Mouse (Mus musculus): Measurements from ENCODE around the gene Fbxw8. TPM values are rescaled to one million over a fixed set of nuclear protein-coding genes. Genes with fewer than 3 reads are reported as not detected.

Fbxw8 gene
- polyA plus RNA-seq, 1 experiment from 2014 or later, result 27.7 TPM

DNA sequence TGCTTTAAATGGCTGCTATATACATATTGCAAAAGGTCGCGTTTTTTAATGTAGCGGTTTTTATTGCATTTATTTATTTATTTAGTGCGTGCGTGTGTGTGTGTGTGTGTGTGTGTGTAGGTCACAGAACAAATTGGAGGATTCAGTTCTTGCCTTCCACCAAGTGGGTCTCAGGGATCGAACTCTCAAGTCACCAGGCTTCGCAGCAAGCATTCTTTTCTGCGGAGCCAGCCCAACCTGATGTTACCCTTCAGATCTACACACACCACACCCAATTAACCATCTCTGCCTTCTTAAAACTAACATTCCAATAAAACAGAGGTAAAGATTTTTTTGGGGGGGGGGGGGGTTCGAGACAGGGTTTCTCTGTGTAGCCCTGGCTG, 292 bp upstream of the Fbxw8 start:
- H3K4me2 ChIP-seq (replicated peaks), result peak overlapping the region; percentile 59
- H3K36me3 ChIP-seq, result peaks cover 9% of the 10 kb centered on the region; the same call in 1 of the 2 replicates
- H3K4me3 ChIP-seq (replicated peaks), result peak overlapping the region; percentile 98
- peaks cover 3% of the 10 kb centered on the region; the same call in 1 of the 2 replicates for H3K27me3 ChIP-seq
- H3K27ac ChIP-seq (replicated peaks), result no peak overlapping the region
- no peak for ATAC-seq (ENCODE audit: insufficient number of reproducible peaks, low FRiP score, low TSS enrichment, low read depth)
- WGBS, result 19% methylated on average over 9 of the region's 9 CpGs
- no peak overlapping the region for H3K9ac ChIP-seq
- H3K4me1 ChIP-seq, result peaks cover 16% of the 10 kb centered on the region
- no peaks in the 10 kb centered on the region for H3K9me3 ChIP-seq (replicated peaks)

DNA sequence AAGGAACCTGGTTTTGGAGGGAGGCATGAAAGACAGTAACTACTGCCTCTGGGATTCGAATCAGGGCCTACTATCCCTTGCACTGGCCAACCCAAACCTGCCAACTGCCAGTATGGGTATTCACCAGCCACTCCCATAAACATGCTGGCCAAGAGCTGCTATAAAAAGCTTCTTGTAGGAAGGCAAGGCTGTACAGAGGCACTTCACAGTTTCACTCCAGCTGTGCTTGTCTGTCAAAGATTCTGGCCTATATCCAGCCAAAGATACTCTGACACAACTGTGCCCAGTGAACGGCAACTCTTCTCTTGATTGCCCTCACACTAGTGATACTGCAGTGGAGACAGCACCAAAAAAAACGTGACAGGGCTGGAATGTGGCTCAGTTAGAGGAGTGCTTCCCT, 5.6 kb downstream of the Fbxw8 start:
- H3K27me3 ChIP-seq, result no peaks in the 10 kb centered on the region
- peaks cover 36% of the 10 kb centered on the region for H3K4me1 ChIP-seq
- no peaks in the 10 kb centered on the region for H3K9me3 ChIP-seq (replicated peaks)
- ATAC-seq (ENCODE audit: insufficient number of reproducible peaks, low FRiP score, low TSS enrichment, low read depth), result peak; percentile 31; the same call in 1 of the 2 replicates
- 68% methylated on average over 3 of the region's 3 CpGs for WGBS
- H3K4me2 ChIP-seq (replicated peaks), result no peak overlapping the region
- no peak overlapping the region for H3K9ac ChIP-seq
- H3K36me3 ChIP-seq, result peaks cover 13% of the 10 kb centered on the region; the same call in 1 of the 2 replicates
- H3K4me3 ChIP-seq (replicated peaks), result no peak overlapping the region
- H3K27ac ChIP-seq (replicated peaks), result no peak overlapping the region; the same call in 1 of the 2 replicates

DNA sequence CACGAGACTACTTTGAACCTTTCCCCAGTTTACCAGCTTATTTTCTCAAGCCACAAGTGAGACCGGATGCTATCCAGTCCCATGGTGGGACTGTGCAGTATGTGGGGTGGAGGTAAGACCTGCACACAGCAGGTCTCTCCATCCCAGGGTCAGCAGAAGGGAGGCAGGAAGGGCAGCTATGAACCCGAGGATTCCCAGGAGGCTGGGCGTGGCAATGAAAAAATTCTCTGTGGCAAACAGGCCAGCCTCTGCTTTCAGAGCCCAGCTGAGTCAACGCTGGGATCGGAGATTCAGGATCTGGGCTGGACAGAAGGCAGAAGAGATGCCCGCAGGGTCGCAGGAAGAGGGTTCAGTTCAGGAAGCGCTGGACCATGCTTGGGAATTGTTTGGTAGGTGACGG, 8.0 kb downstream of the Fbxw8 start:
- no peak for ATAC-seq (ENCODE audit: insufficient number of reproducible peaks, low FRiP score, low TSS enrichment, low read depth)
- Histone ChIP-seq H3K4me2 (replicated peaks) (no peak overlapping the region), H3K36me3 (peaks cover 17% of the 10 kb centered on the region), H3K9ac (no peak overlapping the region), H3K27me3 (no peaks in the 10 kb centered on the region), H3K9me3 (replicated peaks) (no peaks in the 10 kb centered on the region), H3K27ac (replicated peaks) (no peak overlapping the region), H3K4me1 (peaks cover 25% of the 10 kb centered on the region), H3K4me3 (replicated peaks) (no peak overlapping the region)
- 79% methylated on average over 10 of the region's 10 CpGs for WGBS

DNA sequence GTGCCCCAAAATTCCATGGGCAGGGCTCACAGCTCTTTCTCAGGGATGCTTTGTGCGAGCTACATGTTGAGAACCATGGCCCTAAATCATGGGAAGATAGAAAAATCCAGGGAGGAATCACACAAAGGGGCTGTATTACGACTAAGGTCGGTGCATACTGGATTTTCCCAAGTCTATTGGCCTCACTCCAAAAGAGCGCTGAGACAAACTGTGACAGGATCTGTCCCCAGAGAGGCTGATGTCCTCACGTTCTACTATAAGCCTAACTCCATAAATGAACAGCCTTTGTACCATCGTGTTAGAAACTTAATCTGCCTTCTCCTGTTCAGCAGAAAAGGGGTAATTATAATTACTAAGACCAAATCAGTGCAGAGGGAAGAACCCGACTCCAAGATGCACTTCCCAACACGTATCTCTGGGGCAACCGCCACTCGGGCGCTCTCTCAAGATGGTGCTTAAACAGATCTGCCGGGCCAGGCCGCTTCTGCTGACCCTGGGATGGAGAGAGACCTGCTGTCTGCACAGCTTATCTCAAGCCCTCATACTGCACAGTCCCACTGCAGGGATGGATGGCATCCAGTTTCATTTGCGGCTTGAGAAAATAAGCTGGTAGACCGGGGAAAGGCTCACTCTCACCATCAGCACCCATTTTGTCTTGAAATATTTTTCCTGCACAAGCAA, 9.1 kb downstream of the Fbxw8 start:
- no peaks in the 10 kb centered on the region for H3K9me3 ChIP-seq (replicated peaks)
- 67% methylated on average over 15 of the region's 15 CpGs for WGBS
- H3K4me2 ChIP-seq (replicated peaks), result no peak overlapping the region
- ATAC-seq (ENCODE audit: insufficient number of reproducible peaks, low FRiP score, low TSS enrichment, low read depth), result no peak
- H3K27me3 ChIP-seq, result no peaks in the 10 kb centered on the region
- peaks cover 21% of the 10 kb centered on the region for H3K4me1 ChIP-seq
- no peak overlapping the region for H3K9ac ChIP-seq
- H3K27ac ChIP-seq (replicated peaks), result no peak overlapping the region
- H3K4me3 ChIP-seq (replicated peaks), result no peak overlapping the region
- peaks cover 25% of the 10 kb centered on the region for H3K36me3 ChIP-seq

DNA sequence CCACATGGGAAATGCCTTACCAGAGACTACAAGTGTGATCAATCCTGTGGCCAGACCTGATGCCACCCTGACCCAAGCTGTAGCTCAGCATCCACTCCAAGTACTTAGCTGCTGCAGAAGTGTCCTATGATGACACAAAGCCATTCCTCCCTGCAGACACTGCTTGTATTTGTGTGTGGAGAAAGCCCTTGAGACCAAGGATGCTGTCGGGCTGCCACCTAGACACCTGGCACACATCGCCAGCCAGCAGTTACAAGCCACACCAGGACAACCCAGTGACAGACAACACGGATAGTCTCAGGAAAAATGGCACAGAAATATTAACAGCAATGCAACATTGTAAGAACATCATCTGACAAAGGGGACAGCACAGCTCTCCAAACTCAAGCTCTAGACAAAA, 9.8 kb downstream of the Fbxw8 start:
- no peak overlapping the region for H3K27ac ChIP-seq (replicated peaks)
- 88% methylated on average over 3 of the region's 3 CpGs for WGBS

DNA sequence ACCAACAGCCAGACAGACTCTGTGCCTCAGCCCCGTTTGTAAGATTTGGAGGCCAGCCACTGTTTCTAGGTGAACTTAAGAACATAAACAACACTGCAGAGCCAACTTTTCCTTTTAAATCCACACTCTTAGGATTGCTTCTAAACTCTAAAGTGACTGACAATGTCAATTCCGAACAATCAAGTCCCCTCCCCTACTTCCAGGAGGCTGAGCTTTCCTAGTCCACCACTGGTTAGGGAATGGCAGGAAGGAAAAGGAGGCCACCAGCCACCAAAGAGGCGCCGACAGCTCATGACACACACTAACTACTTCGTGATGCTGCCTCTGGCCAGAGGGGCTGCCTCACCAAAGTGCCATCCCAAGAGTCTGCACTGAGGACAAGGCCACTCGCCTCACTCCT, 10.5 kb downstream of the Fbxw8 start:
- Histone ChIP-seq H3K9ac (no peak overlapping the region), H3K4me2 (replicated peaks) (no peak overlapping the region), H3K4me3 (replicated peaks) (no peak overlapping the region), H3K4me1 (peaks cover 21% of the 10 kb centered on the region), H3K27ac (replicated peaks) (no peak overlapping the region), H3K36me3 (peaks cover 33% of the 10 kb centered on the region), H3K27me3 (no peaks in the 10 kb centered on the region), H3K9me3 (replicated peaks) (no peaks in the 10 kb centered on the region)
- no peak for ATAC-seq (ENCODE audit: insufficient number of reproducible peaks, low FRiP score, low TSS enrichment, low read depth)
- 80% methylated on average over 6 of the region's 6 CpGs for WGBS

More for the DNA sequence above, 9.8 kb downstream of the Fbxw8 start:
- H3K9ac ChIP-seq, result no peak overlapping the region
- H3K4me2 ChIP-seq (replicated peaks), result no peak overlapping the region
- no peak overlapping the region for H3K4me3 ChIP-seq (replicated peaks)
- H3K27me3 ChIP-seq, result no peaks in the 10 kb centered on the region
- peaks cover 21% of the 10 kb centered on the region for H3K4me1 ChIP-seq
- no peak for ATAC-seq (ENCODE audit: insufficient number of reproducible peaks, low FRiP score, low TSS enrichment, low read depth)
- H3K36me3 ChIP-seq, result peaks cover 30% of the 10 kb centered on the region
- H3K9me3 ChIP-seq (replicated peaks), result no peaks in the 10 kb centered on the region

DNA sequence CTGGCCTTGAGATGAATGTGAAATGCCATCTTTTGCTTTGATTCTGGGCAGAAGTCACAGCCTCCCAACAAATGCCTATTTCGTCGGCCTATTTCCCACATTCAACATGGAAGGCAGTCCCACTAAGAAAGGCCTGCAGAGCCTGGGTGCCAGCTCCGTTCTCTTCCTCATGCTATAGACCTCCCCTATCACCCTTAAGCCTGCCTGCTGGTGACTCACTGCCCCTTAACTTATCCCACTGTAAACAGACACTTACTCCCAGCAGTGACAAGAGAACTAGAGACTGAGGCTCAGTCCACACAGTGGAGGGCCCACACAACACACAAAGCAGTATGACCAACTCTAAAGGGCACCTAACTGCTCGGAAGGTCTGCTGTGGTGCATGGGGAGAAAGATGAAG, 10.9 kb downstream of the Fbxw8 start:
- H3K27me3 ChIP-seq, result no peaks in the 10 kb centered on the region
- H3K9me3 ChIP-seq (replicated peaks), result no peaks in the 10 kb centered on the region
- no peak overlapping the region for H3K9ac ChIP-seq
- WGBS, result 88% methylated on average over 4 of the region's 4 CpGs
- peaks cover 21% of the 10 kb centered on the region for H3K4me1 ChIP-seq
- H3K27ac ChIP-seq (replicated peaks), result no peak overlapping the region
- no peak overlapping the region for H3K4me2 ChIP-seq (replicated peaks)
- peaks cover 35% of the 10 kb centered on the region for H3K36me3 ChIP-seq
- no peak overlapping the region for H3K4me3 ChIP-seq (replicated peaks)
- no peak for ATAC-seq (ENCODE audit: insufficient number of reproducible peaks, low FRiP score, low TSS enrichment, low read depth)

DNA sequence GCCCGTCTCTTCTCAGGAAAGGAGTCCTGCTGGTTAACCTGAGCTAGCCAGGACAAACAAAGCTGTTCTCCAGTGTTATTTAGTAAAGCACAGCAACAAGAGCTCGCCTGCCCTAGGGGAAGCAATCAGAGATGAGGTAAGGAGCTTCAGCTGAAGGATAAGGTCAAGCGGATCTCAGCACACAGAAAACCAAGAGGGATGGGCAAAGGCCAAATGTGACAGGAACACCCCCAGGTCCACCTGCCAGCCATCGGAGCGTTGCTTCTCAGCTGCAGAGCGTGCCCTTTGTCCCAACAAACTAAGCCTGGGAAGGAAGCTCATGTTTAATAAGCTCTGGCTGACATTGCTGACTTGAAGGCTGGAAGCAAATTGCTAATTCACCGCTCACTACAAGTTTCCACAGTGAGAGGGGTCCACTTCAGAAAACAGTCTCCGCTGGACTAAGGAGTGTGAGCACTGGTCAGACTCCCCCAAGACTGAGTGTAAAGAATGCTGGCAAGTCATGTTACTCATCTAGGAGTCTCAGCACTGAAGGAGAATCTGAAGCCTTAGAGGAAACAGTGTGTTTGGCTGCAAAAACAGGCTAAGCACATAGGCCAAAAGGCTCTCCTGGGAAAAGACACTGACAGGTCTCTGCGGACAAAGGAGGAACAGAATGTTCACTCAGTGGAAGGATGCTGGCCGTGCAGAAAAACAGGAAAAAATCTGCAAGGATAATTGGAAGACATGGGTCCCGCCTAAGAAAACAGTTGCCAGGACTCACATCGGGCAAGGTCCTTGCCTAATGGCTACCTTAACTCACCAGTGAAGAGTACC, 11.8 kb downstream of the Fbxw8 start:
- ATAC-seq (ENCODE audit: insufficient number of reproducible peaks, low FRiP score, low TSS enrichment, low read depth), result no peak
- H3K9me3 ChIP-seq (replicated peaks), result no peaks in the 10 kb centered on the region
- peaks cover 40% of the 10 kb centered on the region for H3K36me3 ChIP-seq
- H3K4me2 ChIP-seq (replicated peaks), result no peak overlapping the region
- H3K9ac ChIP-seq, result no peak overlapping the region
- WGBS, result 72% methylated on average over 12 of the region's 12 CpGs
- H3K27me3 ChIP-seq, result no peaks in the 10 kb centered on the region
- peaks cover 21% of the 10 kb centered on the region for H3K4me1 ChIP-seq
- 0 out of 2 replicates have a peak overlapping the region, but pooled peaks have one; percentile 2 for H3K27ac ChIP-seq (replicated peaks)
- no peak overlapping the region for H3K4me3 ChIP-seq (replicated peaks)

DNA sequence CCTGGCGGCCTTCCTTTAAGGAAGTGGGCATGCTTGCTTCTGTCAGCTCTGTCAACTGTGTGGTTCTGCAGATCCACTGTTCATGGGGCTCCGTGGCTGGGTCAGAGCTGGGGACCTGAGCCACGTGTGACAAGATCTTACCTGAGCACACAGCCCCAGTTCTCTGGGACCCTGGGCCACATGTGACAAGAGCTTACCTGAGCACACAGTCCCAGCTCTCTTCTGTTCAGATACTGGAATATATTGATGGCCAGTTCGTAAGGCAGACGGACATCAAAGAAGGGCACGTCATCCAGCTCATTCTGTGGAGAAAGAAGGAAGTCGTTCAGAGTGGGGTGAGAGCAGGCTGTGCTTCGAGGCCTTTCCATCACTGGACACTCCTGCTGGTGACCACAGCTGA, 12.8 kb downstream of the Fbxw8 start:
- ATAC-seq (ENCODE audit: insufficient number of reproducible peaks, low FRiP score, low TSS enrichment, low read depth), result no peak

DNA sequence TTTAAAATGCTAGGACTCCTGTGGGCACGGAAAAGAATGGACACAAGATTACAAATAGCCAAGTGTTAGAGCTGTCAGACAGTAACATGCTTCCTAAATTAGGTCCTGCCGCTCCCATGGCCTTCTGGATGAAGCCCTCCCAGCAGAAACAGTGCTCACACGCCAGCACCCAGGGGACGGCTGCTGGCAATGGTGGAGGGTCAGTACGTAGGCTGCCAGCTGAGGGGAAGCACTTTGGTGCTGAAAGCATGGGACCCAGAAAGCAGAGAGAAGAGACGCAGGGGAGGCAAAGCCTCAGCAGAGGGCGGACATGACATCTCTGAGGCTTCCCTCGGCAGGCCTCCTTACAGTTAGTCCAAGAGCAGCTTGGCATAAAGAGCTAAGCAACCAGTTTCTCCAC, 15.6 kb downstream of the Fbxw8 start:
- no peak overlapping the region for H3K4me3 ChIP-seq (replicated peaks)
- peaks cover 52% of the 10 kb centered on the region for H3K36me3 ChIP-seq
- 94% methylated on average over 8 of the region's 8 CpGs for WGBS
- no peak for ATAC-seq (ENCODE audit: insufficient number of reproducible peaks, low FRiP score, low TSS enrichment, low read depth)
- H3K27ac ChIP-seq (replicated peaks), result no peak overlapping the region
- no peak overlapping the region for H3K4me2 ChIP-seq (replicated peaks)
- H3K9me3 ChIP-seq (replicated peaks), result no peaks in the 10 kb centered on the region
- H3K9ac ChIP-seq, result no peak overlapping the region
- H3K4me1 ChIP-seq, result peaks cover 3% of the 10 kb centered on the region; the same call in 1 of the 2 replicates
- H3K27me3 ChIP-seq, result no peaks in the 10 kb centered on the region

More for the DNA sequence above, 12.8 kb downstream of the Fbxw8 start:
- Histone ChIP-seq H3K9ac (no peak overlapping the region), H3K4me1 (peaks cover 22% of the 10 kb centered on the region), H3K4me3 (replicated peaks) (no peak overlapping the region), H3K9me3 (replicated peaks) (no peaks in the 10 kb centered on the region), H3K36me3 (peaks cover 46% of the 10 kb centered on the region), H3K4me2 (replicated peaks) (no peak overlapping the region), H3K27me3 (no peaks in the 10 kb centered on the region), H3K27ac (replicated peaks) (no peak overlapping the region)
- 84% methylated on average over 8 of the region's 8 CpGs for WGBS

DNA sequence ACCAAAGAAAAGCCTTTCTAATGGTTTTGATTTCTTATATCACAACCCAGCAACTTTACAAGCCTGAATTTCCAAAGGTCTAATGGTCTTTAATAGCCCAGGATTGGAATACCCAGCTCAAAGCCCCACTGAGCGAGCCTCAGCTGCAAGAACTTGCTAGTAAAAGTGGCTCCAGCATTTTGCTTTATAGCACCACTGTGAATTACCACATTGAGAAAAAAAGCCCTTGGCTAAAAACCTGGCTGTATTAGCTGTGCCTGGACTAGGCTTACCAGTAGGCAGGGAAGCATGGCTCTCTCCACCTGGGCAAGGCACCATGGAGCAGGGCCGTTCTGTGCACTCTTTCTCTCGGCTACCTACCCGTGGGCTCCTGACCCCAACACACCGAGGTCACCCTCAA, 18.9 kb downstream of the Fbxw8 start:
- H3K9me3 ChIP-seq (replicated peaks), result no peaks in the 10 kb centered on the region
- 79% methylated on average over 5 of the region's 5 CpGs for WGBS
- H3K4me1 ChIP-seq, result 0 out of 2 replicates have a peak, but pooled peaks cover 3% of the 10 kb centered on the region
- peaks cover 35% of the 10 kb centered on the region for H3K36me3 ChIP-seq
- no peak overlapping the region for H3K27ac ChIP-seq (replicated peaks)
- H3K9ac ChIP-seq, result no peak overlapping the region
- no peak for ATAC-seq (ENCODE audit: insufficient number of reproducible peaks, low FRiP score, low TSS enrichment, low read depth)
- H3K4me3 ChIP-seq (replicated peaks), result no peak overlapping the region
- H3K27me3 ChIP-seq, result no peaks in the 10 kb centered on the region
- H3K4me2 ChIP-seq (replicated peaks), result no peak overlapping the region
